Mouse (Mus musculus): Measurements from ENCODE around the gene Nelfe.

Gene Nelfe

GRCm38 (mm10) chr17:34847192-34847591, 3.0 kb upstream of the Nelfe start:
- DNase-seq (ENCODE audit: low read depth, low spot score): no peak

- DNase-seq (ENCODE audit: low read depth, low spot score): no peak
Measured at GRCm38 (mm10) chr17:34847615-34848014, 2.6 kb upstream of the Nelfe start.

DNA sequence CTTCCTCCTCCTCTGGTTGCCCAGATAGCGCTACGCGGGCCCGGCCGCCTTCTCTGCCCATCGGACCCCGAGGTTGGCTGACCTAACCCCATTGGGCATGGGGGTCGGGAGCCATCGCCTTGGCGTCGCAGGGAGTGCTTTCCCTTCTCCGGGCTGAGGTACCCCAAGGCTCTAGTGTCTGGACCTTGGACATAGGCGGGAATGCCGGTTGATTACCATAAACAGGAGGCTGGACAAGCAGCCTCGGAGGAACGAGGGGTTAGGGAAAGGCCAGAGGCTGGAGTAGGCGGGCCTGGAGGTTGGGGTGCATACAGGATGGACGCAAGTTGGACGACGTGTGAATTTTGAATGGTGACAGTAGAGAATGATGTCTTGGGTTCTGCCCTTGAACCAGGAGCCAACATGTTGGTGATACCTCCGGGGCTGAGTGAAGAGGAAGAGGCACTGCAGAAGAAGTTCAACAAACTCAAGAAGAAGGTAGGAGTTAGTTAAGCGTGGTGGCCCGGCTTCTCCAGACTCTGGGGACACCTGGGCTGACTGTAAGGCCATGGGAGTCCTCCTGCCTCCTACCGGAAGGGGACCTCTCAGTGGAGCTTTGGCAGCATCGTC, 430 bp downstream of the Nelfe start:
- DNase-seq (ENCODE audit: low read depth, low spot score): peak; percentile 61

DNA sequence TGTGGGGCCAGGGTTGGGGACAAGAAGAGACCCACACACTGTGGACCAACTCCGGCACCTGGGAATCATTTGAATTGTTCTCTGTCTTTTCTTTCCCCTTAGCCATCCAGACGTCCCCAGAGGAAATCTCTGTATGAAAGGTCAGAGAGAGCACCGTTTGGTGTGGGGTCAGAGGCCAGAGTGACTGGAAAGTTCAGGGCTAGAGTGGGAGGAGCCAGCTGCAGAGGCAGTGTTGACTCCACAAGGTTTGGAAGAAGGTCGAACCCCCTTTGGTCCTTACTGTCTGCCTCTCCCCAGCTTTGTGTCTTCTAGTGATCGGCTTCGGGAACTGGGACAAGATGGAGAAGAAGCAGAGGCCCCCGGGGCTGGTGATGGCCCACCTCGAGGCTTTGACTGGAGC, 3.3 kb downstream of the Nelfe start:
- DNase-seq (ENCODE audit: low read depth, low spot score): no peak

DNA sequence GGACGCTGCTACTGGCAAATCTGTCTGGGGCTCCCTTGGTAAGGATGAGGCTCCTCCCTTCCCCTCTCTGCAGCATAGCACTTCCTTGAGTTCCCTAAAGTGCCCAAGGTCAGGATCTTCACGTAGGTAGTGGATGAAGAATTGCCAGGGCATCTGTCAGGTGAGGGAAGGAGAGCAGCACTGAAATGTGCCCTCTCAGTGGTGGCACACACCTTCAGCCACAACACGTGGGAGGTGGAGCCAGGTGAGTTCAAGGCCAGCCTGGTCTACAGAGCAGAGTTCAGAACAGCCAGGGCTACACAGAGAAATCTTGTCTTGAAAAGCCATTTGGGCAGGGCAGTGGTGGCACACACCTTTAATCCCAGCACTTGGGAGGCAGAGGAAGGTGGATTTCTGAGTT, 4.6 kb downstream of the Nelfe start:
- no peak for DNase-seq (ENCODE audit: low read depth, low spot score)

DNA sequence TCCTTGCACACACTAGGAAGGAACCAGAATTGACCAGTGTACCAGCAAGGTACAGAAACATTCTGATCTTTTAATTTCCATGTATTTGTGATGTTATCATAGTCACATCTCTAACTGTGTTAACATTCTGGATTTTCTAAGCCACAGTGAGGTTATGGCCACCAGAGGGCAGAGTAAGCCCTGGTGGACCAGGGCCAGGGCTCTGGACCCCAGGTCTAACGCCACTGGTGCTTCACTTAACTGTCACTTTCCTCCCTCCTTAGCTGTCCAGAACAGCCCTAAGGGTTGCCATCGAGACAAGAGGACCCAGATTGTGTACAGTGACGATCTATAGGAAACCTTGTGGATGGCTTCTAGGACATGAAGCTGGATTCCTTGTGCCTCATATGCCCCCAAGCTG, 5.6 kb downstream of the Nelfe start:
- peak; percentile 57 for DNase-seq (ENCODE audit: low read depth, low spot score)

DNA sequence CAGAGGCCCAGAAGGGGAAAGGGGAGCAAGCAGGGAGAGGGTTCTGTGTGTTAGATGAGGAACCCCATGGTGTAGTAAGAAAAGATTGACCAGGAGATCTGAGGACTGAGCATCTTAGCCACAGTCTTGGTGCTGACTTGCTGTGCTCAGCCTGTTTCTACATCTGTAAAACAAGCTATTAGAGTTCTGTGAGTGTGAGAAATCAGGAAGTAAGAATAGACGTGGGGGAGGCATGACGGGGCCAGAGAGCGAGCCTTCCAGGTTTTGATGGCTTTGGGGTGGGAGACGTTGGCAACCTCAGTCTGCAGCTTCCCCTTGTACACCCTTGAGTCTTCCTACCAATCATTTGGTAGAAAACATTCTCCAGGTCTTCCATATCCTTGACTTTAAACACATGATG, 8.5 kb downstream of the Nelfe start:
- no peak for DNase-seq (ENCODE audit: low read depth, low spot score)

DNA sequence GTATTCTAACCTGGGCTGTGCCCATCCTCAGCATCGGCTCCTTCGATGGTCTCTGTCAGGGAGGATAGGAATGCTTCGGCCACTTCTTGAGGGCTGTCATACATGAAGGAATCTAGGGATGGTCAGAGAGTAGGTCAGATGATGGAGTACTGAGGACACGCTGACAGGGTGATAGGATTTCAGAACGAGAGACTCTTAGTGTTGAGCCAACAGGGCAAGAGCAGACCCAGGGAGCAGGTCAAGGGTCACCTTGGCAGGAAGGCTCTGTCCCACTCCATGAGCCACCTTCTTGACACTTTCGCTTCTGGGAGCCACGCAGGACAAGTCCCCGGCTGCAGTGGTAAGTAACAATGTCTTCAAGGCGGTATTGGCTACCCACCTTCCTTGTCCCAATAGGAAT, 10.3 kb downstream of the Nelfe start:
- no peak for DNase-seq (ENCODE audit: low read depth, low spot score)

GRCm38 (mm10) chr17:34861704-34862415, 11.7 kb downstream of the Nelfe start:
- no peak for DNase-seq (ENCODE audit: low read depth, low spot score)

DNA sequence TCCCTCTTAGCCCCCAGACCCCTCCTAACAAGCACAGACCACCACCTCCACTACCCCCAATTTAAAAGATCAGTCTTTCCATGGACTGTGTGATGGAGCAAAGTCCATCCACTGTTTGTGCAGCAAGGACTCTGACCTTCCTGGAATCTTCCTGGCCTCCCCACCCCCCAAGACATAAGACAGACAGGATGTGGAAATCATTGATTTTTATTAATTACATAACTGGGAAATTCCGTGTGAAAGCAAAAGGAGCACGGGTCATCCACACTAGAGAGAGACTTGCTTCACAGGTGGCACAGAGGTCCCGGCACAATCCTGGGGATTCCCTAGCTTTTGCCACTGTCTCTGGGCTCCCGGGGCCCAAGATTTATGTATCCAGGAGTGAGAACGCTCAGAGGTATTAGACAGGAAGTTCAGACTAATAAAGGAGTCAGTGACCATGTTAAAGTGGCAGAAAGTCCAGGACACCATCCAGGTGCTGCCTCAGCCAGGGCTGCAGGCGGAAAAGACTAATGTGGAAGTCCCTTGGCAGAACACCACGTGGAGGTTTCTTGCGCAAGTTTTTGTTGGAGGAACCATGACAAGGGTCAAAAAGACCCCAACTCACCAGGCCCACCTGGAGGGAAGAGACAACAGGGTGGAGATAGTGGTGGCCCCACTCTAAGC, 12.4 kb downstream of the Nelfe start, which contains the start of gene Cfb:
Cfb (minus strand) TSS at position 103 of the 666 bp plus-strand sequence.
- no peak for DNase-seq (ENCODE audit: low read depth, low spot score)

DNA sequence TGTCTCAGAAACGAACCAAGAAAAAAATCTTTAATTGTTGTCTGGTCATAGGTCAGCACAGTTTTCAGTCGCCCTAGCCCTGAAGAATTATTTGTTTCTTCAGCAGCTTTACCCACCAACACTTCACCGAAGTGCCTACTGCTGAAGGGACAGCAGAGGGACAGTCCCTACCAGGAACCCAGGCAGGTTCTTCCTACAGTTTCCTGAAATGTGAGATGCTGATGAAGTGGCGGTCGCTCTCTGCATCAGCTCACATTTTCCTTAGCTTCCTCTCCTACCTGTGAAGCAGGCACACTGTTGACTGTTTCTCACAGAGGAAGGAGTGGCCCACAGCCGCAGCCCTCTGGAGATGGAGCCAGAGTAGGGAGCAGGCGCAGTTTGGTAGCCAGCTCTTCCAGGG, 15.8 kb downstream of the Nelfe start:
- no peak for DNase-seq (ENCODE audit: low read depth, low spot score)

DNA sequence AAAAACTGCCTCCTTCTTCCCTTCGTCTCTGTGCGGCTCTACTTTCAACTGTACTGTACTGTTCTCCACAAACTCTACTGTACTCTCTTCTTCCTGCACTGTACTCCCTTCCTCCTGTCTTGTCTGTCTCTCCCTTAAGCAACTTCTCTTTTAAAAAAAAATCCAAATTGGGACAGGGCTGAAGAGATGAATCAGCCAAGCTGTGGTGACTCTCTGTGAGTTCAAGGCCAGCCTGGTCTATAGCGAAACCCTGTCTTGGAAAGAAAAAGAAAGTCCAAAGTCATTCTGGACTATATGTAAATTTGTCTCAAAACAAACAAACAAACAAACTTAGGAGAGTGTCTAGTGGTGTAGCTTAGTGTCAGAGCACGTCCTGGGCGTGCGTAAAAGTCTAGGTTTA, 24.1 kb downstream of the Nelfe start:
- DNase-seq (ENCODE audit: low read depth, low spot score): no peak

GRCm38 (mm10) chr17:34879336-34879879, 29.2 kb downstream of the Nelfe start, which contains the start of gene Zbtb12:
Gene Zbtb12, plus strand, starts transcription at chr17:34879483.
- DNase-seq (ENCODE audit: low read depth, low spot score): peak; percentile 32

DNA sequence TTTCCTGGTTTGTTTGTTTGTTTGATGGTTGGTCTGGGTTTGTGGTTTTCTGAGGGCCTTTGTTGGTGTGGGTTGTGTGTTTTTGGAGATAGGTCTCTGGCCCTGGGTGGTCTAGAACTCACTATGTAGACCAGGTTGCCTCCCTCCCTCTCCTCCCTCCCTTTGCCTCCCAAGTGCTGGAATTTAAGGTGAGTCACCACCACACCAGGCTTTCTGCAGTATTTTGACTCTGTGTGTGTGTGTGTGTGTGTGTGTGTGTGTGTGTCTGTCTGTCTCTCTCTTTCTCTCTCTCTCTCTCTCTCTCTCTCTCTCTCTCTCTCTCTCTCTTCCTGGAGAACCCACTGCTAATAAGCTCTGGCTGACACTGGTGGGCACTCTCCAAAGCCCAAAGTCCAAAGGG, 31.0 kb downstream of the Nelfe start:
- no peak for DNase-seq (ENCODE audit: low read depth, low spot score)

- DNase-seq (ENCODE audit: low read depth, low spot score): no peak
Measured at GRCm38 (mm10) chr17:34881683-34882310, 31.6 kb downstream of the Nelfe start, which contains the start of gene Gm20547. Gene Gm20547, minus strand, starts transcription at chr17:34882042.

DNA sequence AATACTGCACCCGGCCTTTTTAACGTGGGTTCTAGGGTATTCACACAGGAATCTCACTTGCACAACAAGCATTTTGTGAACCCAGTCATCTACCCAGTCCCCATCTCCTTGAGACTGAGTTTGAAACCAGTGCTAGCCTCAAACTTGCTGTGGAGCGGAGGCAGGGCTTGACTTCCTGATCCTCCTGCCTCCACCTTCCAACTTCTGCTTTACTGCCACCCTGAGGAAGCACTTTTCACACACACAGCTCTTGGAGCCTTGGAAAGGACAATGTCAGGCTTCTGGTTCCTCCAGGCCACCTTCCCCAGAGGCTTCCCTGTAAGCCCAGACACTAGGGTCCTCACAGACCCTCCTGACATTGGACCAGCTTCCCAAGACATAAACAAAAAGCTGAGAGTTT, 33.1 kb downstream of the Nelfe start:
- DNase-seq (ENCODE audit: low read depth, low spot score): no peak

DNA sequence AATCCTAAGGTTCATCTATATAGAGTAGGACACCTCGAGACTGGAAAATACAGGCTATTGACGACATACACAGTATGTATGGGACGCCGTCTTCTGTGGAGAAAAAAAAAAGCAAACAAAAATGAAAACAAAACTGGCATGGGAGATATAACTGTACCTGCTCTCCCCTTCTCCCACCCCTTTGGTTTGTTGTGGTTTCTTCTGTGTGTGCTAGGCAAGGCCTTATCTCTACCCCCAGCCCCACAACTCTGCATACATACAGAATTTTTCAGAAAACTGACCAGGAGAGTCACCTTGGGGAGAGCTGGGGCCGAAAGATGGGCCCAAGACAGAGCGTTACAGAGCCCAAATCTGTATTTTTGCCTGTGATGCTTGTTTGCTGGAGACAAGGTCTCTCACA, 34.5 kb downstream of the Nelfe start:
- no peak for DNase-seq (ENCODE audit: low read depth, low spot score)

- DNase-seq (ENCODE audit: low read depth, low spot score): no peak
Measured at GRCm38 (mm10) chr17:34885615-34886014, 35.4 kb downstream of the Nelfe start.

DNA sequence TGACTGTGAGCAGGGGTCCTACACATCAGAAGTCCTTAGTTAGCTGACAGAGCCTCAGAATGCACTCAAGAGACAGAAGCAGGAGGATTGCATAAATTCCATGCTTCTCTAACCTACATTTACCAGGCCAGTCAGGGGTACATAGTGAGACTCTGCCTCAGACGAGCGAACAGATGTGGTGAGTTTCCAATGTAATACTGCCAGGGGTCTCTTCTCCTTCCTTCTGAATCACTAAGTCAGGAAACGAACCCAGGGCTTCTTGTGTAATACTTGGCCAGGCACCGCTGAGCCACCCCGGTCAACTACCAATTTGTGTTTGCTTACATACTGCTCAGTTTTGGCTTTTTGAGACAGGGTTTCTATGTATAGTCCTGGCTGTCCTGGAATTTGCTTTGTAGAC, 37.8 kb downstream of the Nelfe start:
- DNase-seq (ENCODE audit: low read depth, low spot score): no peak

- DNase-seq (ENCODE audit: low read depth, low spot score): no peak
Measured at GRCm38 (mm10) chr17:34890074-34890743, 40.0 kb downstream of the Nelfe start.

DNA sequence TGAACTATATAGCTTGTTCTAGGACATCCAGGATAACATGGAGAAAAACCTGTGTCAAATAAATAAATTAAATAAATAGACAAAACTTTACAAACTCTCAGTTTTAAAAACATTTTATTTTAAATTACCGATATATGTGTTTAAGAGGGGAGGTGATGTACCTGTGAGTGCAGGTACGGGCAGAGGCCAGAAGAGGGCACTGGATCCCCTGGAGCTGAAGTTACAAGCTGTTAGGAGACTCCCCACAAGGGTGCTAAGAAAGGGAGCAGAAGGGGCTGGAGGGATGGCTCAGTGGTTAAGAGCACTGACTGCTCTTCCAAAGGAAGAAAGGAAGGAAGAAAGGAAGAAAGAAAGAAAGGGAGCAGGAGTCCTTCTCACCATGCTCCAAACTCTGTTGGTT, 41.2 kb downstream of the Nelfe start:
- peak; percentile 52 for DNase-seq (ENCODE audit: low read depth, low spot score)

All from A20 (cell line).